Mouse (Mus musculus) megakaryocyte, embryonic 14.5 days (primary cell): Measurements from ENCODE around the gene Rai14. TPM values are rescaled to one million over a fixed set of nuclear protein-coding genes. Genes with fewer than 3 reads are reported as not detected.

Experiments
- H3K27me3 ChIP-seq: replicated peaks from 2 replicates; pipeline ENCODE3; 2012; ENCODE audit warnings: inconsistent platforms
- H3K36me3 ChIP-seq: replicated peaks from 2 replicates; pipeline ENCODE3; 2012; ENCODE audit warnings: low read length, inconsistent platforms, mixed read lengths
- H3K4me1 ChIP-seq: 2 replicates; pipeline ENCODE4 v1.6.1; 2012; ENCODE audit warnings: inconsistent platforms
- H3K4me3 ChIP-seq: replicated peaks from 2 replicates; pipeline ENCODE3; 2012; ENCODE audit warnings: moderate library complexity, mild to moderate bottlenecking, inconsistent platforms
- H3K9me3 ChIP-seq: 2 replicates; pipeline ENCODE4 v1.6.1; 2012; ENCODE audit warnings: inconsistent platforms
- FLI1 ChIP-seq: IDR thresholded peaks from 2 replicates; pipeline ENCODE4 v1.6.1; 2012; ENCODE audit warnings: low read length, inconsistent platforms, mixed read lengths
- GATA1 ChIP-seq: IDR thresholded peaks from 3 replicates; pipeline ENCODE4 v1.6.1; 2012; ENCODE audit warnings: mixed read lengths, low read length, inconsistent platforms, borderline replicate concordance
- polyA plus RNA-seq: library from polyadenylated mRNA; stranded (reverse); fragments of >175 nt; gene quantifications from 2 replicates; pipeline ENCODE4 v1.2.3, GENCODE M21; 2012; ENCODE audit warnings: low replicate concordance; ENCODE audit not compliant: insufficient read depth

The Rai14 gene
- polyA plus RNA-seq, 1 experiment: 2.1 TPM

DNA sequence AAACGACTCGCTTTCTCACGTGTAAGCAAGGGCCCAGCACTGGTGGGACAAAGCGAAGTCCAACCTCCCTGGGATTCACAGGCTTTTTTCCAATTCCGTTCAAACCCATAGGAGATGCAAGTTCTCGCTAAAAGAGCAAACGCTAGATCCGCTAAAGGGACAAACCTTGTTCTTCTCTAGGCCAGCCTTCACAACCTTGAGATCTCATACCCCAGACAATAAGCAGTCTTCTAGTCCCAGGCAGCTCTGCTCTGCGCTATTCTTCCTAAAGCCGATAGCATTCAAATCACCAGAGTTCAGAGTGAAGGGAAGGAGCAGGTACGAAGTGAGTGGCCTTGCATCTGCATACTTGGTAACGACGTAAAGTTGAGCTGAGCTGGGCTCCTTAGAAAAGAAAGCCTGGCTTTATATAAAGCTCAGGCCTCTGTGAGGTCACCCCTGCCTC lies 1.2 kb downstream of the Rai14 start:
- Histone ChIP-seq H3K27me3 (peaks cover 3% of the 10 kb centered on the region), H3K9me3 (peaks cover 19% of the 10 kb centered on the region), H3K36me3 (peaks cover 38% of the 10 kb centered on the region), H3K4me3 (peak overlapping the region; percentile 98), H3K4me1 (peaks cover 54% of the 10 kb centered on the region)
- TF ChIP-seq GATA1 (no peak), FLI1 (no peak)

DNA sequence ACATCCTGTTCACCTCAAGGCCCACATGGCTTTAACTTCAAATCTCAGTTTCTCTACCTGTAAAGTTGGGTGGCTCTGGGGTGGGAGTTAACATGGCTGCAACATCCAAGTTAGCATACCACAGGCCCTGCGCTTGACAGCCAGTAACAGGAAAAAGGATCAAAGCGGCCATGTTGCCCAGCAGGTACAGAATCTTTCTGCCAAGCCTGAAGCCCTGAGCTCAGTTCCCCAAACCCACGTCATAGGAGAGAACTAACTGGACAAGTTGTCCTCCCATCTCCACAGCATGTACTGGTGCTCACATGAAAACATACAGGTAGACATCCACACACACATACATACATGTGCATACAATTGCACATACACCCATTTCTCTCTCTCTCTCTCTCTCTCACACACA lies 2.1 kb downstream of the Rai14 start:
- Histone ChIP-seq H3K4me1 (peaks cover 54% of the 10 kb centered on the region), H3K27me3 (no peaks in the 10 kb centered on the region), H3K9me3 (peaks cover 12% of the 10 kb centered on the region), H3K4me3 (peak overlapping the region; percentile 65), H3K36me3 (peaks cover 40% of the 10 kb centered on the region)
- no peak for TF ChIP-seq GATA1
- no peak for TF ChIP-seq FLI1

DNA sequence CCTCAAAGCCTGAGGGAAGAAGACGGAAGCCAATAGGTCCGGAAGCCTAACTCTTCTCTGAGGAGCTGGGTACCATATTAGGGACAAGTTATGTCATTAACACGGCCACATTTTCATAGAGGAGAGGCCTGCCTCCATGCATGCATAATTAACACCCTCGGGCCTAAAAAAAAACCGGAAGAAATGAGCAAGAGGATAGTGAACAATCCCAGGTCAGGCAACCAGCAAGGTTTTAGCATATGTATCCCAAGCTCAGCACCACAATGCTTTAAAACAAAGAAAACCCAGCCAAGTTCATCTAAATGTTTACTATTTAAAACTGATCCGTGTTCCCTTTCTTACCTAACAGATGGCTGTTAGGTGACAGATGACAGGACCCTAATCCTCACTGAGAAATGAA lies 3.2 kb downstream of the Rai14 start:
- H3K4me3 ChIP-seq: no peak overlapping the region

DNA sequence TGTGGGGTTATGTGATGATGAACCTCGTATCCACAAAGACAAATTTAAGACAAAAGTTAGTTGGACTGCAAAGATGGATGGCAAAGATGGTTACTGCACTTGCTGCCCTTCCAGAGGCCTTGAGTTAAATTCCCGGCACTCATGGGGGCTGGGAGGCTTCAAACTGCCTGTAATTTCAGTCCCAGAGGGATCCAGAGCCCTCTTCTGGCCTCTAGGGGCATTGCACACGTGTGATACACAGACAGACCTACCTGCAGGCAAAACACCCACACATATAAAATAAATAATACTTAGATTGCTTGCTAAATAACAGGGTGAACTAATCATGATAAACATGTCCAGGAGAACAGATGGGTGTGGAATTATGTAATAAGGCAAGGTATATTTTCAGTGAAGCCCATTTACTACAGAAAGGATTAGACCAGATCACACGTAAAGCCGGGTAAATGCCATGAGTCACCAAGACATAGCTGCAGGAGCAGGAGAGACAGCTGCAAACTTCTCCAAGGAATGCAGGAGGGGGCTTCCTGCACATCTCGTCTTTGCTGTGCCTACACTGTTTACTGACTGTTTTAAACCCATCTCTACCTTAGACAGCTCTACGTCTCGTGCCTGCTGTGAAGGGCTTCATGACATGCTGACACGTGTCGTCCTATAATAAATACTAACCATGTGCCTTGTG lies 5.7 kb downstream of the Rai14 start:
- peaks cover 44% of the 10 kb centered on the region for H3K4me1 ChIP-seq
- H3K36me3 ChIP-seq: peaks cover 39% of the 10 kb centered on the region
- H3K4me3 ChIP-seq: no peak overlapping the region
- H3K27me3 ChIP-seq: no peaks in the 10 kb centered on the region
- no peak for TF ChIP-seq GATA1
- TF ChIP-seq FLI1: no peak
- no peaks in the 10 kb centered on the region for H3K9me3 ChIP-seq

More for the DNA sequence above, 3.2 kb downstream of the Rai14 start:
- Histone ChIP-seq H3K36me3 (peaks cover 37% of the 10 kb centered on the region), H3K27me3 (no peaks in the 10 kb centered on the region), H3K9me3 (peaks cover 3% of the 10 kb centered on the region; the same call in 1 of the 2 replicates), H3K4me1 (peaks cover 54% of the 10 kb centered on the region)
- TF ChIP-seq GATA1: no peak

DNA sequence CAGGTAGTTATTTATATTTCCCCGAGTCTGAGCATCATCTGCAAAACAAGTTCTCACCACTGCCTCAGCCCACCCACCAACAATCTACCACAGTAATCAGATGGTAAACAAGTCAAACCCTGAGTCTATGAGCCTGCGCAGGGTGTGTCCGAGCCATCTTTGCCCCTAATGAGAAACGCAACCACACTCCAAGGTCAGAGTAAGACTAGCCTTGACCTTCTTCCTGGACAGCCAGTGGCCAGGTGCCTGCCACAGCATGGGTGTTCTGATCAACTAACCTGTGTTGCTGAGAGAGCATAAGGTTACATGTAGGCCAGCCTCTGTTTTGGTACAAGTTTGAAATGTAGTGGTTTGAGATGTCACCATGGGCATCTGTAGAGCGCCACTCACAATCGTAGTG lies 7.3 kb downstream of the Rai14 start:
- Histone ChIP-seq H3K4me3 (no peak overlapping the region), H3K36me3 (peaks cover 39% of the 10 kb centered on the region), H3K27me3 (no peaks in the 10 kb centered on the region), H3K9me3 (no peaks in the 10 kb centered on the region), H3K4me1 (peaks cover 33% of the 10 kb centered on the region)
- TF ChIP-seq GATA1 (no peak), FLI1 (no peak)

DNA sequence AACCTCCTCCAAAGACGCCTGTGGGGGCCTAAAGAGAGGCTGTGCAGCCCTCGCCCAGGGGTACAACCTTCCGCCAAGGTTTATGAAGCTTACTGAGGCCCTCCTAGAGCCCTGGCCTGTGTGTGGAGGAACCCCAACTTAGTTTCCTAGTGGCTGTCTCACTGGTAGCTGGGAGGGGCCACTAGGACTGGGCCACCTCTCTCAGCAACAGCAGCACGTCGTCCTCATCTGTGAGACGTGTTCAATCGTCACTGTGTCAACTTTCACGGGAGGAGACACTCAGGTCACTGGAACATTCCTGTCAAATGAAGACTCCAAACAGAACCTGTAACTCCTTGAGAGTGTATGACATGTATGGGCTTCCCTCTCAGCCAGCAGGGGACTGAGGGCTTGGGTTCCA lies 8.0 kb downstream of the Rai14 start:
- Histone ChIP-seq H3K4me1 (peaks cover 26% of the 10 kb centered on the region), H3K4me3 (no peak overlapping the region), H3K9me3 (no peaks in the 10 kb centered on the region), H3K36me3 (peaks cover 46% of the 10 kb centered on the region), H3K27me3 (no peaks in the 10 kb centered on the region)
- TF ChIP-seq FLI1 (no peak), GATA1 (no peak)

DNA sequence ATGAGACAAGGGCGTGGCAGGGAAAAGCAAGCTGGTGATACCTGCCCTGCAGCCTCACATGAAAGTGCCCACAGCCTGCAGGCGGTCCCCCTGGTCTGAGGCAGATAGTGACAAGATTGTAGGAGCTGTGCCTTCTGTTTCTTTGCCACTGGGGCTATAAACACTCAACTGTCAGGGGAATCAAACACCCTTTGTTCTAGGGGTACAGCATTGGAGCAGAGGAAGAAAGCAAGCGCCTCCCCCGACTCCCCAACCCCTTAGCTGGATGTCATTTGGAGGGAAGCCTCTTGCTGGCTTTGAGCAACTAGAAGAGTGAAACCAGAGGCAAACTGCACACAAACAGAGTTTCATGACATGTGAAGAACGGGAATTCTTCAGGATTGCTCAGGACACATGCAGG lies 8.7 kb downstream of the Rai14 start:
- H3K9me3 ChIP-seq: no peaks in the 10 kb centered on the region
- H3K4me1 ChIP-seq: peaks cover 27% of the 10 kb centered on the region
- H3K4me3 ChIP-seq: no peak overlapping the region
- peaks cover 49% of the 10 kb centered on the region for H3K36me3 ChIP-seq
- TF ChIP-seq FLI1: no peak
- no peak for TF ChIP-seq GATA1
- H3K27me3 ChIP-seq: no peaks in the 10 kb centered on the region

DNA sequence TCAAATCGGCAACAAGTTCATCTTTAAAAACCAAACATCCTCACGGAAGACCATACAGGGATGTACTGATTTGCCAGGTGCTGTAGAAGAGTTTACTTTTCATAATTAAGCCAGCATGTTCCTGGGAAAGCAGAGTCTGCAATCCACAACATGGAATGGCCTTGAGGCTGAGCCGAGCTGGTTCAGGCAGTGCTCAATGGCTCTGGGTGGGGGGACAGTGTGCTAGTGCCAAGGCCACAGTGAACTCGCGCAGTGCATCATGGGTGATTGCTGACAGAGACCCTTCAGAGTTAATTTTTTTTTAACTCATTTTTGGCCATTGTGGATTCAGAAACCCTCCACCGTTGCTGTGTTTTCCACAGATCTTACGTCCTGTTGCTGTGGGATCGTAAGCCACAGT lies 10.1 kb downstream of the Rai14 start:
- H3K9me3 ChIP-seq: no peaks in the 10 kb centered on the region
- H3K4me3 ChIP-seq: no peak overlapping the region
- peaks cover 44% of the 10 kb centered on the region for H3K36me3 ChIP-seq
- no peaks in the 10 kb centered on the region for H3K27me3 ChIP-seq
- no peak for TF ChIP-seq GATA1
- TF ChIP-seq FLI1: no peak
- peaks cover 19% of the 10 kb centered on the region for H3K4me1 ChIP-seq

DNA sequence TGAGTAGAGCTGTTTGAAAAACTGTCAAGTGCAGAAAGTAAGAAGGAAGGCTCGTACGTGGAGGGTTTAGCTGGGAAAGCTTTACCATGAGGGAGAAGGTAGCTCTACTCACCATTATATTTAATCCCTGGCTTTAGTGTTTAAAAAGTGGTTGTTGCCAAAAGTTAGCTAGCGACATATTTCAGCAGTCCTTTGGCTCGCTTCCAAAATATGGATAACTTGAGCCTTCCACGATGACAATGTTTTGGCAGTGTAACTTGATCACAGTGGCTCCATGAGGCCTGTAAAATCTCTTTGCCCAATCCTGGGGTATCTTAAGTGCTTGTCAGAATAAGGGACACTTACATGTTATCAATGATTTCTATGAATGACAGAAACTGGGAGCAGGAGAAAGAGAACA lies 12.9 kb downstream of the Rai14 start:
- Histone ChIP-seq H3K4me1 (peaks cover 36% of the 10 kb centered on the region), H3K9me3 (no peaks in the 10 kb centered on the region), H3K4me3 (no peak overlapping the region), H3K36me3 (peaks cover 22% of the 10 kb centered on the region), H3K27me3 (no peaks in the 10 kb centered on the region)
- TF ChIP-seq FLI1 (no peak), GATA1 (no peak)

DNA sequence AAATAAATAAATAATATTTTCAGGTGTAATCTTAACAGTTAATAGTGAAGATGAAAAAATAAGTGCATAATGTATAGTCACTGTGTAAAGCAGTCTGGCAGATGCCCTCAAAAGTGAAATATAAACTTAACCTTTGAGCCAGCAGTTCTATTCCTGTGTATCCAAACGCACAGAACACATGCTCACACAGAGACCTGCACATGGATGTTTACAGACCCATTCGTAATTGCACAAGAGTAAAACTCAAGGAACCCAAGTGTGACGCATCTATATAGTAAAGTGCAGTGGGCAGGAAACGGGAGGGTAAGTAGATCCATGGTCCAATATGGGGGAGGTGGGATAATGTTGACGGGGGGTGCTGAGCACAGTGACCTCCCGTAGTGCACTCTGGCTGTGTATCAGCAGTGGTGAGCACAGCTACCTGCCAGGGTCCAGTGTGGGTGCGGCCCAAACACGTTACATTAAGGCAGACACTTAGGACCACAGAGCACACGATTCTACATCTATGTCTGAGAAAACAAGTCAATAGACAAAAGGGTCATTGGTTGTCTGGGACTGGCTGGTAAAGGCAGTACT lies 13.4 kb downstream of the Rai14 start:
- no peak overlapping the region for H3K4me3 ChIP-seq
- no peaks in the 10 kb centered on the region for H3K9me3 ChIP-seq
- H3K27me3 ChIP-seq: no peaks in the 10 kb centered on the region
- peaks cover 18% of the 10 kb centered on the region for H3K36me3 ChIP-seq
- H3K4me1 ChIP-seq: peaks cover 37% of the 10 kb centered on the region
- no peak for TF ChIP-seq FLI1
- no peak for TF ChIP-seq GATA1
